Mouse (Mus musculus) heart, embryonic 11.5 days (tissue): ENCODE measurements around the gene Slit1. TPM values are rescaled to one million over a fixed set of nuclear protein-coding genes. Genes with fewer than 3 reads are reported as not detected.

Experiments used
- ATAC-seq: fragments of 200-750 bp; cut with Nextera tagmentation; replicated peaks from 2 replicates; pipeline ENCODE4 v1.8.0; 2017; ENCODE audit warnings: moderate library complexity; ENCODE audit not compliant: insufficient number of reproducible peaks, low FRiP score, low TSS enrichment
- H3K27ac ChIP-seq: fragments of 300-500 bp; sonication (generic); 2 replicates; pipeline ENCODE4 v1.5.1; 2014; ENCODE audit warnings: mild to moderate bottlenecking, low read depth, low read length
- H3K27me3 ChIP-seq: fragments of 300-500 bp; sonication (generic); 2 replicates; pipeline ENCODE4 v1.6.1; 2014; ENCODE audit warnings: mild to moderate bottlenecking, low read length, mixed read lengths; ENCODE audit not compliant: control insufficient read depth, insufficient read depth
- H3K36me3 ChIP-seq: fragments of 300-500 bp; sonication (generic); 2 replicates; pipeline ENCODE4 v1.6.1; 2014; ENCODE audit warnings: mild to moderate bottlenecking, low read length, moderate library complexity, mixed read lengths; ENCODE audit not compliant: control insufficient read depth, insufficient read depth
- H3K4me1 ChIP-seq: fragments of 300-500 bp; sonication (generic); 2 replicates; pipeline ENCODE4 v1.6.1; 2014; ENCODE audit warnings: low read length; ENCODE audit not compliant: control insufficient read depth, insufficient read depth
- H3K4me2 ChIP-seq: fragments of 300-500 bp; sonication (generic); 2 replicates; pipeline ENCODE4 v1.6.1; 2014; ENCODE audit warnings: mild to moderate bottlenecking, moderate library complexity
- H3K4me3 ChIP-seq: fragments of 300-500 bp; sonication (generic); 2 replicates; pipeline ENCODE4 v1.5.1; 2014; ENCODE audit warnings: low read depth, low read length
- H3K9ac ChIP-seq: fragments of 300-500 bp; sonication (generic); 2 replicates; pipeline ENCODE4 v1.6.1; 2014; ENCODE audit warnings: mild to moderate bottlenecking, low read depth, low read length, moderate library complexity
- H3K9me3 ChIP-seq: fragments of 300-500 bp; sonication (generic); replicated peaks from 2 replicates; pipeline ENCODE4 v1.6.1; 2016; ENCODE audit warnings: low read length; ENCODE audit not compliant: control insufficient read depth
- WGBS: fragments of 180-500 bp; shearing (Covaris S2); extraction: QIAGEN DNeasy Blood & Tissue Kit; methylation state at CpG from one replicate; pipeline ENCODE4 v1.1.7; 2014; ENCODE audit not compliant: insufficient replicate concordance; 5-methylcytosine and 5-hydroxymethylcytosine counted together
- polyA plus RNA-seq: library from polyadenylated mRNA; unstranded; fragments of >200 nt; fragmentation: Nextera tagmentation; extraction: Ambion mirVana; gene quantifications from 2 replicates; pipeline ENCODE4 v1.2.1, GENCODE M21; 2014

The Slit1 gene
- polyA plus RNA-seq, 1 experiment from 2014 or later: 0.11 TPM

DNA sequence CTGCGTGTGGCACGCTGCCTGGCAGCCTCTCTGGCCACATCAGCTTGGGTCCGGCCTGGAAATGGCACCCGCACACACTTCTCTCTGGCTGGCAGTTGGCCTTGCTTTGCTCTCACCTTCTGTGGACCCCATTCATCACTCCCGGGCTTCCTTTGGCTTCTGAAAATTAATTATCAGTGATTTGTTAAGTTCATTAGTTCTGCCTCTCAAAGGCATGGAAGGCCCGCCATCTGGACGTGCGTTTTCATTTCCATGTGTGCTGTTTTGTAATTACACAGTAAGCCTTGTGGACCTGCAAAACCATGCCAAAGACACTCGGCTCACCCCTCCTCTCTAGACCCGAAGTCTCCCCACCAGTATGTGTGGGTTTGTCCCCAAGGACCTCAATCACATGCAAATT is 53.4 kb downstream of the Slit1 start:
- no peak for ATAC-seq

DNA sequence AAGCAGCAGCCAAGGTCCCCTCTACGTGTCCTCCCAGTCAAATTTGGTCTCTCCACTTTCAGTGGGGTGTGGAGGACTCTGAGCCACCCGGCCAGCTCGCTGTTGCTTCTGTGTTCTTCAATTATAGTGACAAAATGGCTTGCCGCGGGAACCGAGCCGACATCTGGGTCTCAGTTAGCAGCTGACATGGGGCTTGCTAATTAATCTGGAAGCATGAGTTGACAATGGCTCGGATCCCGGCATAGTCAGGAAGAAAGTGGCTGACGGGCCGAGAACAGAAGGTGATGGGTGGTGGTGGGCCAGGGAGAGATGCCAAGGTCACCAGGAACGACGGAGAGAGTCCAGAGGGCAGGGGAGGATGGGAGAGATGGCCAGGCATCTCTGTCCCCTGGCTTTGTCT is 55.2 kb downstream of the Slit1 start:
- 56% methylated on average over 13 of the region's 13 CpGs for WGBS
- peaks cover 3% of the 10 kb centered on the region; the same call in 1 of the 2 replicates for H3K27me3 ChIP-seq

More for the DNA sequence above, 53.4 kb downstream of the Slit1 start:
- Histone ChIP-seq H3K9ac (no peak overlapping the region), H3K4me2 (no peak overlapping the region), H3K4me3 (no peak overlapping the region), H3K4me1 (peaks cover 3% of the 10 kb centered on the region; the same call in 1 of the 2 replicates), H3K27ac (no peak overlapping the region), H3K9me3 (no peaks in the 10 kb centered on the region), H3K27me3 (peaks cover 10% of the 10 kb centered on the region), H3K36me3 (no peaks in the 10 kb centered on the region)
- WGBS: 82% methylated on average over 10 of the region's 10 CpGs

DNA sequence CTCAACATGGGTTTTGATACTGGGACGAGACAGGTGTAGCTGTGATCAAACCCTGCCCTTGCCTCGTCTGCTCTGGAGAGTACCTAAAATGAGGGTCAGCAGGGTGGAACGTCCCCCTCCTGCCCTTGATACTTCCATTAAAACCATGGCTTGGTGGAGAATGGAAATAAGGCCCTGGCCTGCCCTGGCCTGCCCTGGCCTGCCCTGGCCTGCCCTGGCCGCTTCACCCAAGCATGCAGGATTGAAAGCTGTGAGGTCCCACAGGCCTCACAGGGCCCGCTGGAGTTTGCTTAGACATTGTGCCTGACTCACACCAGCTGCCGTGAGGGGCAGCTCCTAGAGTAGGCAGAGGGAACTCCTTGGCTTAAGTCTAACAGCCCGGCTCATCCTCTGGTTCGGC is 55.6 kb downstream of the Slit1 start:
- Histone ChIP-seq H3K4me3 (no peak overlapping the region), H3K27me3 (peaks cover 3% of the 10 kb centered on the region; the same call in 1 of the 2 replicates), H3K4me2 (no peak overlapping the region), H3K27ac (no peak overlapping the region), H3K9ac (no peak overlapping the region), H3K36me3 (no peaks in the 10 kb centered on the region), H3K9me3 (no peaks in the 10 kb centered on the region), H3K4me1 (no peaks in the 10 kb centered on the region)
- no peak for ATAC-seq
- WGBS: 80% methylated on average over 8 of the region's 8 CpGs

More for the DNA sequence above, 55.2 kb downstream of the Slit1 start:
- Histone ChIP-seq H3K27ac (no peak overlapping the region), H3K4me3 (no peak overlapping the region), H3K4me1 (no peaks in the 10 kb centered on the region), H3K9me3 (no peaks in the 10 kb centered on the region), H3K4me2 (no peak overlapping the region), H3K9ac (no peak overlapping the region), H3K36me3 (no peaks in the 10 kb centered on the region)
- no peak for ATAC-seq

DNA sequence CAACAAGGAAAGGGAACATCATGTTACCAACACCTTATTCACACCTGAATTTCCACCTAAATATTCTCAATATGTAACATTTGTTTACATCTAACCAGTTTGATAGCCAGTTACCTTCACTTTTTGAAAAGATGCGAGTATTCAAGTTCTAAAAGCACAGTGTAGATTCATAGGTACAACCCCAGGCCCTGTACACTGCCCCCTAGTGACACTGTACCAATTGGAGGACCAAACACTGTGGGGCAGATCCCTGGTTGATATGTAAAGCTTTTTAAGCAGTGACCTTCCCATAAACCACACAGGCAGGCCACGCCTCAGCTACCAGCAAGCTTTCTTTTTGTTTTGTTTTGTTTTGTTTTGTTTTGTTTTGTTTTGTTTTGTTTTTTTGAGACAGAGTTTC is 57.3 kb downstream of the Slit1 start:
- Histone ChIP-seq H3K4me1 (no peaks in the 10 kb centered on the region), H3K9me3 (no peaks in the 10 kb centered on the region), H3K27me3 (0 out of 2 replicates have a peak, but pooled peaks cover 3% of the 10 kb centered on the region), H3K27ac (no peak overlapping the region), H3K4me2 (no peak overlapping the region), H3K36me3 (no peaks in the 10 kb centered on the region), H3K4me3 (no peak overlapping the region), H3K9ac (no peak overlapping the region)
- WGBS: 77% methylated on average over 2 of the region's 2 CpGs
- ATAC-seq: no peak

DNA sequence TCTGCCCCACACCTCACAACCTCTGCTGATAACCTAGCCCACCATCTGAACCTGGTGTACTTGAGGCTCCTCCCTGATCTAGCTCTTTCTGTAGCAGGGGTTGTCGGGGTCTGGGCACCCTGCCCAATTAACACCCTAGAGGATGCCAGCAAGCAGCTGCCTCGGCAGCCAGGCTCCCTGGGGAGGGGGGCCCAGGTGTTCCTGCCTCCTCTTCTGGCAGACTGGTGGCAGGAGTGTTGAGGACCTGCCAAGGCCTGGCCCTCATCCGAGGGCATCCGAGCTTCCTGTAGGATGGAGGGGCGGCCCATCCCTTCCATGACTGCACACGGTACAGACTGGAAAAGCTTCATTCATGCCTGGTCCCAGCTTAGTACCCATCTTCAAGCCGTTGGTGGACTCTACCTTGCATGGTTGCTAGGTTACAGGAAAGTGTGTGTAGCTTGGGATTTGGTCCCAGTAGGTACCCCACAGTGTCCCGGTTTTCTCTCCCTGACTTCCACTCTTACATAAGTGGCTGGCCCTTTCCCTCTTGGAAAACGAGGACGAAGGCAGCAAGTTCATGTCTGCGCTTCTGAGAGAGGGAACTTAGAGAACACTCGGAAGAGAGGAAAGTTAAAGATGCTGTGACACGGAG is 57.9 kb downstream of the Slit1 start:
- no peak overlapping the region for H3K4me2 ChIP-seq
- no peak overlapping the region for H3K27ac ChIP-seq
- no peaks in the 10 kb centered on the region for H3K36me3 ChIP-seq
- H3K9me3 ChIP-seq: no peaks in the 10 kb centered on the region
- H3K27me3 ChIP-seq: 0 out of 2 replicates have a peak, but pooled peaks cover 3% of the 10 kb centered on the region
- H3K4me1 ChIP-seq: no peaks in the 10 kb centered on the region
- no peak for ATAC-seq
- H3K9ac ChIP-seq: no peak overlapping the region
- no peak overlapping the region for H3K4me3 ChIP-seq
- 79% methylated on average over 13 of the region's 13 CpGs for WGBS

DNA sequence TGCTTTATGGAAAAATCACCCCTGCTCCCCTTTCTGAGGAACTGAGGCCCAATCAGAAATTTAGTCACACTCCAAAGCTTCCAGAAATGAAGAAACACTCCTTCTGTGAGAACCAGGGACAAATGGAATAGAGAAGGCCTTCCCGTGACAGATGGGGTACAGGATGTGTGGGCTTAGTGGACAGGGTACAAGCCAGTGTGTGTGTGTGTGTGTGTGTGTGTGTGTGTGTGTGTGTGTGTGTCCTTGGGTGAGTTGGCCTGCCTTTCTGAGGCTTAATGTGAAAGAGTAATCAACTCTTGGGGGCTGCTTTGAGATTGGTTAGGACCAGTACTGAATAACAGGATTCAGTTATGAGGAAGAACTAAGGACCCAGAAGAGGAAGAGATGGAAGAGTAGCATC is 58.6 kb downstream of the Slit1 start:
- no peak overlapping the region for H3K4me2 ChIP-seq
- WGBS: 71% methylated on average over 1 of the region's 1 CpGs
- no peak for ATAC-seq
- no peak overlapping the region for H3K9ac ChIP-seq
- H3K27me3 ChIP-seq: 0 out of 2 replicates have a peak, but pooled peaks cover 3% of the 10 kb centered on the region
- H3K4me3 ChIP-seq: no peak overlapping the region
- H3K27ac ChIP-seq: no peak overlapping the region
- no peaks in the 10 kb centered on the region for H3K9me3 ChIP-seq
- H3K36me3 ChIP-seq: no peaks in the 10 kb centered on the region
- H3K4me1 ChIP-seq: no peaks in the 10 kb centered on the region

DNA sequence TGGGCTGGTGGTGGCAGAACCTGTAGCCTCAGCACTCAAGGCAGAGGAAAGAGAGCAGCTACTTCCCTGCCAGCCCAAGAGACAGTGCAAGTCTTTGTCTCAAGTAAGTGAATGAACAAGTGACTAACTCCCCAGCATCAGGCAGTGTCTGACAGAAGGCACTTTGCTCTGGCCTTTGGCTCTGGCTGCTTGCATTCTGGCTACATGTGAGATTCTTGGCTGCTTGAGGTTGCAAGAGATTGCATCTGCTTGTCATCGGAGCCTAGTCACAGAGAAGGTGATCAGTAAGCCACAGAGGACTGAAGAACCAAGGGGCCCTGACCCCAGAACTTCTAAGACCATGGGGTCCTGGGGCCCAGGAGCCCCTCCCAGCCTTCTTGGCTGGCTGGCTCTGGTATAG is 59.5 kb downstream of the Slit1 start:
- Histone ChIP-seq H3K4me1 (peaks cover 4% of the 10 kb centered on the region; the same call in 1 of the 2 replicates), H3K9ac (no peak overlapping the region), H3K27me3 (0 out of 2 replicates have a peak, but pooled peaks cover 3% of the 10 kb centered on the region), H3K27ac (no peak overlapping the region), H3K4me3 (no peak overlapping the region), H3K36me3 (no peaks in the 10 kb centered on the region), H3K9me3 (no peaks in the 10 kb centered on the region), H3K4me2 (no peak overlapping the region)
- no peak for ATAC-seq
- WGBS: 61% methylated on average over 1 of the region's 1 CpGs

DNA sequence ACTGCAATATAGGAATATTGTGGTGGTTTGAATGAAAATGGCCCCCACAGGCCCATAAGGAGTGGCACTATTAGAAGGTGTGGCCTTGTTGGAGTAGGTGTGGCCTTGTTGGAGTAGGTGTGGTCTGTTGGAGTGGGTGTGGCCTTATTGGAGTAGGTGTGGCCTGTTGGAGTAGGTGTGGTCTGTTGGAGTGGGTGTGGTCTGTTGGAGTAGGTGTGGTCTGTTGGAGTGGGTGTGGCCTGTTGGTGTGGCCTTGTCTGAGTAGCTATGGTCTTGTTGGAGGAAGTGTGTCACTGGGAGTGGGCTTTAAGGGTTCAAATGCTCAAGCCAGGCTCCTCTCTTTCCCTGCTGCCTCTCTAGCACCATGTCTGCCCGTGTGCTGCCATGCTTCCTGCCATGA is 63.2 kb downstream of the Slit1 start:
- H3K9ac ChIP-seq: no peak overlapping the region
- H3K4me2 ChIP-seq: no peak overlapping the region
- H3K27ac ChIP-seq: no peak overlapping the region
- H3K27me3 ChIP-seq: peaks cover 4% of the 10 kb centered on the region; the same call in 1 of the 2 replicates
- 88% methylated on average over 1 of the region's 1 CpGs for WGBS
- peaks cover 10% of the 10 kb centered on the region for H3K4me1 ChIP-seq
- no peaks in the 10 kb centered on the region for H3K36me3 ChIP-seq
- H3K4me3 ChIP-seq: no peak overlapping the region
- no peaks in the 10 kb centered on the region for H3K9me3 ChIP-seq
- no peak for ATAC-seq

DNA sequence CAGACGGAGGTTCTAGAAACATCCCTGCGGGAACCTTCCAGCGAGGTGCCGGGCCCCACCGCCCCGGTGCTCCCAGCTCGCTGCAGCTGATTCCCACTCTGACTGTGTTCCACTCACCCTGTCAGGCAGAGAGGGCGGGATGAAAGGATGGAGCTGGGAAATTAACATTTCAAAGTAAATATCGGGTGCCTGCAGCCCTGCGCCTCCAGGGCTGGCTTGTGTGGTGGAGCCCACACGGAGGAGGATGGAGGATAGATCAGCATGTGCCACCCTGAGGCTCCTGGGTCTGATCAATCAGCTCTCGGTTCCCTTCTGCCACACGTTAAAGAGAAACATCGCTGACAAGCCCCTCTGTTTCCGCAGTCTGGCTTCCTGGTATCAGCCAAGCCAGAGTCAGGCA is 64.4 kb downstream of the Slit1 start:
- no peaks in the 10 kb centered on the region for H3K9me3 ChIP-seq
- H3K27me3 ChIP-seq: peaks cover 4% of the 10 kb centered on the region; the same call in 1 of the 2 replicates
- no peak overlapping the region for H3K4me3 ChIP-seq
- no peak overlapping the region for H3K9ac ChIP-seq
- peak overlapping the region; percentile 19; the same call in 1 of the 2 replicates for H3K4me2 ChIP-seq
- no peaks in the 10 kb centered on the region for H3K36me3 ChIP-seq
- no peak overlapping the region for H3K27ac ChIP-seq
- WGBS: 12% methylated on average over 15 of the region's 15 CpGs
- H3K4me1 ChIP-seq: peaks cover 14% of the 10 kb centered on the region
- ATAC-seq: no peak
